Mouse (Mus musculus) testis, adult 2 months (tissue): ENCODE measurements at regions not wholly inside any gene's neighbourhood (a gene's known extent, or its start where the extent isn't known, plus 50 kb on each side); places are given as distances from the start of the nearest gene placed in this dataset.

Experiments
- CTCF ChIP-seq: fragments of 200-500 bp; IDR thresholded peaks from 2 replicates; pipeline ENCODE4 v1.5.1; 2012; ENCODE audit warnings: low read depth, mild to moderate bottlenecking, inconsistent platforms, low read length, moderate library complexity; ENCODE audit not compliant: control insufficient read depth, insufficient read depth, insufficient replicate concordance
- POLR2A ChIP-seq: fragments of 200-500 bp; IDR thresholded peaks from 2 replicates; pipeline ENCODE4 v1.6.1; 2012; ENCODE audit warnings: low read depth, mild to moderate bottlenecking, inconsistent platforms, low read length, moderate library complexity; ENCODE audit not compliant: control insufficient read depth

GRCm38 (mm10) chr10:122519274-122519790 lies 71.0 kb downstream of the Avpr1a start:
- TF ChIP-seq CTCF (no peak), POLR2A (no peak)
